Mouse (Mus musculus) A20 (cell line): ENCODE measurements at regions not wholly inside any gene's neighbourhood (a gene's known extent, or its start where the extent isn't known, plus 50 kb on each side); places are given as distances from the start of the nearest gene placed in this dataset.

Experiments used
- DNase-seq: peaks from one replicate; pipeline ENCODE4 v3.0.0-alpha.2; 2011; ENCODE audit warnings: low read depth, low spot score

- DNase-seq, result no peak
These were observed 155.7 kb downstream of the Gm9376 start for GRCm38 (mm10) chr14:118422351-118423001.

GRCm38 (mm10) chr14:118423269-118423668 is 156.5 kb downstream of the Gm9376 start:
- peak; percentile 23 for DNase-seq

GRCm38 (mm10) chr14:118426562-118426961 is 159.8 kb downstream of the Gm9376 start:
- DNase-seq, result no peak

GRCm38 (mm10) chr14:118430286-118430685 is 163.5 kb downstream of the Gm9376 start:
- no peak for DNase-seq

GRCm38 (mm10) chr14:118430740-118431139 is 164.0 kb downstream of the Gm9376 start:
- no peak for DNase-seq

- DNase-seq, result peak; percentile 56
These were observed 164.6 kb downstream of the Gm9376 start for GRCm38 (mm10) chr14:118431241-118431882.
